Mouse (Mus musculus) lung, postnatal 0 days (tissue): ENCODE data around the gene Tvp23a. TPM values are rescaled to one million over a fixed set of nuclear protein-coding genes. Genes with fewer than 3 reads are reported as not detected.

Source experiments
- ATAC-seq: fragments of 200-750 bp; cut with Nextera tagmentation; 2 replicates; pipeline ENCODE4 v1.8.0; 2017; ENCODE audit warnings: moderate library complexity
- DNase-seq: peaks from one replicate; pipeline ENCODE4 v3.0.0-alpha.2; 2016; ENCODE audit warnings: low spot score
- H3K27ac ChIP-seq: fragments of 300-500 bp; sonication (generic); 2 replicates; pipeline ENCODE4 v1.5.1; 2014; ENCODE audit warnings: antibody characterized with exemption, mild to moderate bottlenecking, low read length, mixed read lengths
- H3K27me3 ChIP-seq: fragments of 300-500 bp; sonication (generic); replicated peaks from 2 replicates; pipeline ENCODE4 v1.6.1; 2014; ENCODE audit warnings: low read length, mixed read lengths; ENCODE audit not compliant: insufficient read depth
- H3K36me3 ChIP-seq: fragments of 300-500 bp; sonication (generic); 2 replicates; pipeline ENCODE4 v1.6.1; 2014; ENCODE audit warnings: low read length, mixed read lengths; ENCODE audit not compliant: insufficient read depth
- H3K4me1 ChIP-seq: fragments of 300-500 bp; sonication (generic); 2 replicates; pipeline ENCODE4 v1.6.1; 2014; ENCODE audit warnings: antibody characterized with exemption, low read depth, low read length, mixed read lengths; ENCODE audit not compliant: insufficient read depth
- H3K4me2 ChIP-seq: fragments of 300-500 bp; sonication (generic); replicated peaks from 2 replicates; pipeline ENCODE4 v1.6.1; 2014; ENCODE audit warnings: low read depth, mild to moderate bottlenecking, low read length, moderate library complexity, mixed read lengths
- H3K4me3 ChIP-seq: fragments of 300-500 bp; sonication (generic); 2 replicates; pipeline ENCODE4 v1.5.1; 2014; ENCODE audit warnings: low read depth, low read length
- H3K9ac ChIP-seq: fragments of 300-500 bp; sonication (generic); replicated peaks from 2 replicates; pipeline ENCODE4 v1.6.1; 2014; ENCODE audit warnings: low read depth, mild to moderate bottlenecking
- H3K9me3 ChIP-seq: fragments of 300-500 bp; sonication (generic); 2 replicates; pipeline ENCODE4 v1.6.1; 2016; ENCODE audit warnings: low read length, mixed read lengths
- CTCF ChIP-seq: IDR thresholded peaks from 2 replicates; pipeline ENCODE4 v1.5.1; 2016; ENCODE audit warnings: antibody characterized with exemption, mild to moderate bottlenecking
- EP300 ChIP-seq: IDR thresholded peaks from 2 replicates; pipeline ENCODE4 v1.6.1; 2016; ENCODE audit warnings: antibody characterized with exemption, mild to moderate bottlenecking, control low read depth
- WGBS: fragments of 180-500 bp; shearing (Covaris S2); extraction: QIAGEN DNeasy Blood & Tissue Kit; methylation state at CpG from one replicate; pipeline ENCODE4 v1.1.7; 2014; 5-methylcytosine and 5-hydroxymethylcytosine counted together
- polyA plus RNA-seq: library from polyadenylated mRNA; unstranded; fragments of >200 nt; fragmentation: Nextera tagmentation; extraction: Ambion mirVana; gene quantifications from 2 replicates; pipeline ENCODE4 v1.2.1, GENCODE M21; 2015

The Tvp23a gene
- polyA plus RNA-seq, 1 experiment from 2014 or later = 1.7 TPM

GRCm38 (mm10) chr16:10448931-10449330 lies 1.8 kb upstream of the Tvp23a start:
- Histone ChIP-seq H3K27me3 (no peaks in the 10 kb centered on the region), H3K36me3 (no peaks in the 10 kb centered on the region), H3K9ac (no peak overlapping the region), H3K9me3 (no peaks in the 10 kb centered on the region), H3K4me2 (no peak overlapping the region), H3K4me1 (peaks cover 22% of the 10 kb centered on the region; the same call in 1 of the 2 replicates), H3K4me3 (no peak overlapping the region), H3K27ac (no peak overlapping the region)
- ATAC-seq (no peak), DNase-seq (no peak)
- WGBS = 84% methylated on average over 9 of the region's 9 CpGs
- no peak for TF ChIP-seq CTCF
- TF ChIP-seq EP300 = no peak

GRCm38 (mm10) chr16:10447781-10448180 lies 619 bp upstream of the Tvp23a start:
- Histone ChIP-seq H3K9ac (no peak overlapping the region), H3K27ac (no peak overlapping the region)
- 56% methylated on average over 2 of the region's 2 CpGs for WGBS

GRCm38 (mm10) chr16:10446573-10447263 lies 444 bp downstream of the Tvp23a start:
- DNase-seq = peak; percentile 23
- Histone ChIP-seq H3K27ac (no peak overlapping the region), H3K36me3 (no peaks in the 10 kb centered on the region), H3K27me3 (no peaks in the 10 kb centered on the region), H3K4me3 (no peak overlapping the region), H3K4me2 (peak overlapping the region; percentile 33), H3K9ac (no peak overlapping the region), H3K9me3 (no peaks in the 10 kb centered on the region), H3K4me1 (peaks cover 5% of the 10 kb centered on the region; the same call in 1 of the 2 replicates)
- no peak for TF ChIP-seq EP300
- no peak for TF ChIP-seq CTCF
- peak; percentile 37 for ATAC-seq
- 24% methylated on average over 13 of the region's 13 CpGs for whole genome bisulfite sequencing

More at GRCm38 (mm10) chr16:10447781-10448180, 619 bp upstream of the Tvp23a start:
- H3K4me2 ChIP-seq = no peak overlapping the region
- H3K9me3 ChIP-seq = no peaks in the 10 kb centered on the region
- H3K27me3 ChIP-seq = no peaks in the 10 kb centered on the region
- no peak overlapping the region for H3K4me3 ChIP-seq
- H3K4me1 ChIP-seq = peaks cover 15% of the 10 kb centered on the region; the same call in 1 of the 2 replicates
- no peak for TF ChIP-seq EP300
- no peak for TF ChIP-seq CTCF
- H3K36me3 ChIP-seq = no peaks in the 10 kb centered on the region
- DNase-seq (no peak), ATAC-seq (no peak)

GRCm38 (mm10) chr16:10443723-10444122 lies 3.4 kb downstream of the Tvp23a start:
- no peak overlapping the region for H3K4me2 ChIP-seq
- H3K27ac ChIP-seq = no peak overlapping the region
- no peak overlapping the region for H3K9ac ChIP-seq
- peaks cover 3% of the 10 kb centered on the region; the same call in 1 of the 2 replicates for H3K4me1 ChIP-seq
- H3K27me3 ChIP-seq = no peaks in the 10 kb centered on the region
- H3K9me3 ChIP-seq = no peaks in the 10 kb centered on the region
- H3K4me3 ChIP-seq = no peak overlapping the region
- TF ChIP-seq EP300 (no peak), CTCF (no peak)
- ATAC-seq (no peak), DNase-seq (no peak)
- no peaks in the 10 kb centered on the region for H3K36me3 ChIP-seq

GRCm38 (mm10) chr16:10441761-10442160 lies 5.4 kb downstream of the Tvp23a start:
- no peaks in the 10 kb centered on the region for H3K9me3 ChIP-seq
- DNase-seq = no peak
- no peak overlapping the region for H3K4me2 ChIP-seq
- TF ChIP-seq CTCF (no peak), EP300 (no peak)
- H3K4me3 ChIP-seq = no peak overlapping the region
- no peak overlapping the region for H3K27ac ChIP-seq
- no peaks in the 10 kb centered on the region for H3K4me1 ChIP-seq
- no peaks in the 10 kb centered on the region for H3K27me3 ChIP-seq
- 83% methylated on average over 4 of the region's 4 CpGs for WGBS
- H3K9ac ChIP-seq = no peak overlapping the region
- no peaks in the 10 kb centered on the region for H3K36me3 ChIP-seq
- ATAC-seq = no peak

- Histone ChIP-seq H3K4me2 (no peak overlapping the region), H3K36me3 (no peaks in the 10 kb centered on the region), H3K27me3 (no peaks in the 10 kb centered on the region), H3K4me3 (no peak overlapping the region), H3K9ac (no peak overlapping the region), H3K27ac (no peak overlapping the region), H3K4me1 (no peaks in the 10 kb centered on the region), H3K9me3 (no peaks in the 10 kb centered on the region)
- 77% methylated on average over 6 of the region's 6 CpGs for WGBS
- no peak for ATAC-seq
- TF ChIP-seq EP300 = no peak
- no peak for TF ChIP-seq CTCF
- DNase-seq = no peak
Observed at GRCm38 (mm10) chr16:10441328-10441727, 5.8 kb downstream of the Tvp23a start.
